8 mouse cellular contexts compared by ENCODE assay signal in the genomic region with DNA sequence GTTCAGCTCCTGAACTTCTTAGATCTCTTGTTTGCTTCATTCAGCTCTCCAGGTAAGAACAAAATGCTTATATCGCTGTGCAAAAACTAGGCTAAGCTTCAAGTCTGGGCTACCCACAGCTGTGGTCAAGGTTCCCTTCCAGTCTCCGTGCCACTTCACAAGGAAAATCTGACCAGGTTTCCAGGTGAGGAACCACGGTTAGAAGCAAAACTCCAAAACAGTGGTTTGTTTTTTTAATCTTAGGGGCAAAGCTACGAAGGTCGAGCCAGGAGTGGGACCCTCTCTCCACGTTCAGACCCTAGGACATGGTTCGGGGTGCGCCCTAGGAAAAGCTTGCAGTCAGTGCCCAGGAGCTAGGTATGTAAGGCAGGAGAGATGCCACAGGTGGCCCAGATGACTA. TPM values are rescaled to one million over a fixed set of nuclear protein-coding genes. Genes with fewer than 3 reads are reported as not detected.
DNase-seq lines count a peak whose midpoint lies in the region; ATAC-seq and TF ChIP-seq lines count a peak whose summit lies in the region.

No protein-coding gene starts in this region.

- no peak for TF ChIP-seq EP300 in stomach, postnatal 0 days (optimal IDR thresholded peaks at IDR 0.05)

- peak overlapping the region; percentile 75 for H3K4me3 ChIP-seq in erythroblast, embryonic 14.5 days (replicated peaks)
- H3K4me3 ChIP-seq in spleen, adult 2 months (ENCODE audit: extremely low read depth, insufficient read depth, insufficient read length), result peak overlapping the region; percentile 80
- peak overlapping the region; percentile 66 for H3K4me3 ChIP-seq in liver, embryonic 12.5 days
- H3K4me3 ChIP-seq in stomach, postnatal 0 days (ENCODE audit: low read depth, low read length), result peak overlapping the region; percentile 88

- TF ChIP-seq POLR2A in spleen, adult 2 months (IDR thresholded peaks at IDR 0.05; ENCODE audit: low read depth, low read length), result no peak

- H3K27ac ChIP-seq in spleen, adult 2 months (ENCODE audit: insufficient read depth, low read length), result no peak overlapping the region
- H3K27ac ChIP-seq in liver, embryonic 12.5 days, result no peak overlapping the region
- no peak overlapping the region; the same call in 1 of the 2 replicates for H3K27ac ChIP-seq in stomach, postnatal 0 days (replicated peaks)

- WGBS in spleen, adult 2 months, result 43% methylated on average over 8 of the region's 8 CpGs
- 26% methylated on average over 8 of the region's 8 CpGs for WGBS in liver, embryonic 12.5 days (ENCODE audit: insufficient replicate concordance)
- 18% methylated on average over 8 of the region's 8 CpGs for WGBS in stomach, postnatal 0 days

- no peaks in the 10 kb centered on the region for H3K9me3 ChIP-seq in erythroblast, embryonic 14.5 days (ENCODE audit: control insufficient read depth, low read length)
- no peaks in the 10 kb centered on the region for H3K9me3 ChIP-seq in liver, embryonic 12.5 days (replicated peaks)
- H3K9me3 ChIP-seq in stomach, postnatal 0 days (ENCODE audit: control insufficient read depth, low read length), result no peaks in the 10 kb centered on the region

- no peak for ATAC-seq in erythroblast, adult 5-6 weeks (replicated peaks; ENCODE audit: low FRiP score, poor library complexity, severe bottlenecking)
- no peak for ATAC-seq in liver, embryonic 12.5 days
- ATAC-seq in stomach, postnatal 0 days (ENCODE audit: low FRiP score, low TSS enrichment), result no peak

- peaks cover 23% of the 10 kb centered on the region for H3K27me3 ChIP-seq in erythroblast, embryonic 14.5 days (ENCODE audit: control insufficient read depth)
- H3K27me3 ChIP-seq in spleen, adult 2 months (ENCODE audit: control insufficient read depth, insufficient read depth, low read length), result peaks cover 10% of the 10 kb centered on the region
- H3K27me3 ChIP-seq in liver, embryonic 12.5 days (replicated peaks), result peaks cover 18% of the 10 kb centered on the region
- no peaks in the 10 kb centered on the region for H3K27me3 ChIP-seq in stomach, postnatal 0 days (ENCODE audit: control insufficient read depth, insufficient read depth, low read length)

- no peak for TF ChIP-seq CTCF in spleen, adult 2 months (IDR thresholded peaks at IDR 0.05; ENCODE audit: extremely low read depth, insufficient read depth, insufficient read length, insufficient replicate concordance)
- TF ChIP-seq CTCF in stomach, postnatal 0 days (IDR thresholded peaks at IDR 0.05; ENCODE audit: low read depth), result no peak

- peak overlapping the region; percentile 82 for H3K9ac ChIP-seq in liver, embryonic 12.5 days
- peak overlapping the region; percentile 94 for H3K9ac ChIP-seq in stomach, postnatal 0 days (ENCODE audit: low read length)

- peak overlapping the region; percentile 85 for H3K4me2 ChIP-seq in liver, embryonic 12.5 days
- peak overlapping the region; percentile 97 for H3K4me2 ChIP-seq in stomach, postnatal 0 days (replicated peaks; ENCODE audit: low read depth)

- peaks cover 18% of the 10 kb centered on the region for H3K4me1 ChIP-seq in erythroblast, embryonic 14.5 days (ENCODE audit: control insufficient read depth)
- H3K4me1 ChIP-seq in spleen, adult 2 months (ENCODE audit: control insufficient read depth, insufficient read depth, insufficient read length), result peaks cover 9% of the 10 kb centered on the region
- peaks cover 34% of the 10 kb centered on the region for H3K4me1 ChIP-seq in liver, embryonic 12.5 days
- no peaks in the 10 kb centered on the region for H3K4me1 ChIP-seq in stomach, postnatal 0 days (replicated peaks; ENCODE audit: control insufficient read depth, insufficient read depth)

- H3K36me3 ChIP-seq in erythroblast, embryonic 14.5 days (ENCODE audit: control insufficient read depth), result no peaks in the 10 kb centered on the region
- H3K36me3 ChIP-seq in spleen, adult 2 months (ENCODE audit: control insufficient read depth, insufficient read depth, low read length), result no peaks in the 10 kb centered on the region
- no peaks in the 10 kb centered on the region for H3K36me3 ChIP-seq in liver, embryonic 12.5 days
- no peaks in the 10 kb centered on the region for H3K36me3 ChIP-seq in stomach, postnatal 0 days (ENCODE audit: control insufficient read depth, insufficient read depth, low read length)

- DNase-seq in spleen, adult 2 months (ENCODE audit: low read depth in 1 of 2, low spot score in 2 of 2), result no peak
- no peak for DNase-seq in spleen, adult 18-20 months
- no peak for DNase-seq in stomach, postnatal 0 days (ENCODE audit: low spot score)
- no peak for DNase-seq in urinary bladder, postnatal 10 days (ENCODE audit: low spot score)
- DNase-seq in urinary bladder, postnatal 14 days (ENCODE audit: low spot score), result no peak

RNA-seq across cellular contexts. Expression of a gene that starts 1.5 kb away (rescaled TPM):
- polyA plus RNA-seq in erythroblast, embryonic 14.5 days (2012), result 0.02 and 0.04 TPM in 2 replicates
- total RNA-seq in erythroblast, adult 5-6 weeks (2015; ENCODE audit: low replicate concordance), result 1.3 and 1.7 TPM in 2 replicates
- 0.17 and 0.42 TPM in 2 replicates for total RNA-seq in erythroblast, adult 5-6 weeks (2017; ENCODE audit: low replicate concordance)
- polyA plus RNA-seq in spleen, adult 2 months (2012; rRNA removed), result 1.9 and 2.5 TPM in 2 replicates
- 4.7 and 5.0 TPM in 2 replicates for polyA plus RNA-seq in liver, embryonic 12.5 days (2016; fragmentation: Nextera tagmentation; extraction: Ambion mirVana)
- polyA plus RNA-seq in stomach, postnatal 0 days (2015; fragmentation: Nextera tagmentation; extraction: Ambion mirVana), result 5.1 and 5.3 TPM in 2 replicates
